ENCODE assay signal across 7 mouse cellular contexts in genomic region chr8:106211421-106211820, GRCm38 (mm10). TPM values are rescaled to one million over a fixed set of nuclear protein-coding genes. Genes with fewer than 3 reads are reported as not detected.
DNase-seq lines count a peak whose midpoint lies in the region; ATAC-seq and TF ChIP-seq lines count a peak whose summit lies in the region.

No protein-coding gene starts in this region.

- TF ChIP-seq EP300 in stomach, postnatal 0 days (optimal IDR thresholded peaks at IDR 0.05) = no peak

- TF ChIP-seq POLR2A in testis, adult 2 months (IDR thresholded peaks at IDR 0.05; ENCODE audit: control insufficient read depth, low read depth, low read length) = no peak

- no peaks in the 10 kb centered on the region for H3K4me1 ChIP-seq in testis, adult 2 months (ENCODE audit: control insufficient read depth, insufficient read depth, low read length)
- peaks cover 8% of the 10 kb centered on the region; the same call in 1 of the 2 replicates for H3K4me1 ChIP-seq in forebrain, embryonic 11.5 days (replicated peaks; ENCODE audit: control insufficient read depth, insufficient read depth, low read length)
- peaks cover 34% of the 10 kb centered on the region for H3K4me1 ChIP-seq in liver, embryonic 13.5 days (replicated peaks)
- H3K4me1 ChIP-seq in stomach, postnatal 0 days (replicated peaks; ENCODE audit: control insufficient read depth, insufficient read depth) = peaks cover 3% of the 10 kb centered on the region; the same call in 1 of the 2 replicates

- H3K4me2 ChIP-seq in forebrain, embryonic 11.5 days (ENCODE audit: low read depth, low read length, severe bottlenecking) = peak overlapping the region; percentile 84
- H3K4me2 ChIP-seq in liver, embryonic 13.5 days = peak overlapping the region; percentile 89
- peak overlapping the region; percentile 75 for H3K4me2 ChIP-seq in stomach, postnatal 0 days (replicated peaks; ENCODE audit: low read depth)

- no peaks in the 10 kb centered on the region for H3K27me3 ChIP-seq in testis, adult 2 months (ENCODE audit: control insufficient read depth, insufficient read depth, low read length)
- no peaks in the 10 kb centered on the region for H3K27me3 ChIP-seq in forebrain, embryonic 11.5 days (ENCODE audit: control insufficient read depth, insufficient read depth, low read length)
- H3K27me3 ChIP-seq in liver, embryonic 13.5 days = no peaks in the 10 kb centered on the region
- H3K27me3 ChIP-seq in stomach, postnatal 0 days (ENCODE audit: control insufficient read depth, insufficient read depth, low read length) = no peaks in the 10 kb centered on the region

- H3K9ac ChIP-seq in forebrain, embryonic 11.5 days (ENCODE audit: low read length) = peak overlapping the region; percentile 89
- peak overlapping the region; percentile 93 for H3K9ac ChIP-seq in liver, embryonic 13.5 days
- peak overlapping the region; percentile 91 for H3K9ac ChIP-seq in stomach, postnatal 0 days (ENCODE audit: low read length)

- ATAC-seq in forebrain, embryonic 11.5 days (replicated peaks; ENCODE audit: low FRiP score) = no peak
- ATAC-seq in liver, embryonic 13.5 days (ENCODE audit: low read depth) = no peak
- no peak for ATAC-seq in stomach, postnatal 0 days (ENCODE audit: low FRiP score, low TSS enrichment)

- H3K27ac ChIP-seq in testis, adult 2 months (ENCODE audit: control insufficient read depth, insufficient read depth, low read depth, low read length) = peak overlapping the region; percentile 85
- peak overlapping the region; percentile 88; the same call in 1 of the 2 replicates for H3K27ac ChIP-seq in forebrain, embryonic 11.5 days (ENCODE audit: low read depth, low read length)
- peak overlapping the region; percentile 92 for H3K27ac ChIP-seq in liver, embryonic 13.5 days
- peak overlapping the region; percentile 94 for H3K27ac ChIP-seq in stomach, postnatal 0 days (replicated peaks)

- DNase-seq in testis, postnatal 14 days (ENCODE audit: low spot score) = no peak
- no peak for DNase-seq in forebrain, embryonic 11.5 days (ENCODE audit: low spot score)
- DNase-seq in liver, embryonic 13.5 days = no peak
- DNase-seq in stomach, postnatal 0 days (ENCODE audit: low spot score) = no peak
- DNase-seq in ovary, postnatal 10 days (ENCODE audit: low spot score) = no peak
- no peak for DNase-seq in adrenal gland, postnatal 14 days

- H3K4me3 ChIP-seq in testis, adult 2 months (ENCODE audit: control insufficient read depth, low read depth, low read length) = peak overlapping the region; percentile 89
- peak overlapping the region; percentile 85 for H3K4me3 ChIP-seq in forebrain, embryonic 11.5 days (ENCODE audit: low read depth, low read length)
- H3K4me3 ChIP-seq in liver, embryonic 13.5 days (replicated peaks) = peak overlapping the region; percentile 91
- peak overlapping the region; percentile 60 for H3K4me3 ChIP-seq in stomach, postnatal 0 days (ENCODE audit: low read depth, low read length)

- no peaks in the 10 kb centered on the region for H3K36me3 ChIP-seq in testis, adult 2 months (ENCODE audit: control insufficient read depth, insufficient read depth, low read length)
- H3K36me3 ChIP-seq in forebrain, embryonic 11.5 days (ENCODE audit: control insufficient read depth, insufficient read depth, low read length) = no peaks in the 10 kb centered on the region; the same call in 1 of the 2 replicates
- H3K36me3 ChIP-seq in liver, embryonic 13.5 days = peaks cover 49% of the 10 kb centered on the region
- H3K36me3 ChIP-seq in stomach, postnatal 0 days (ENCODE audit: control insufficient read depth, insufficient read depth, low read length) = peaks cover 3% of the 10 kb centered on the region

- no peak for TF ChIP-seq CTCF in testis, adult 2 months (IDR thresholded peaks at IDR 0.05; ENCODE audit: control insufficient read depth, insufficient read depth, insufficient replicate concordance, low read depth, low read length)
- no peak for TF ChIP-seq CTCF in stomach, postnatal 0 days (IDR thresholded peaks at IDR 0.05; ENCODE audit: low read depth)

- H3K9me3 ChIP-seq in forebrain, embryonic 11.5 days (ENCODE audit: control insufficient read depth, low read length) = no peaks in the 10 kb centered on the region
- no peaks in the 10 kb centered on the region for H3K9me3 ChIP-seq in liver, embryonic 13.5 days (replicated peaks)
- H3K9me3 ChIP-seq in stomach, postnatal 0 days (ENCODE audit: control insufficient read depth, low read length) = no peaks in the 10 kb centered on the region

- WGBS in forebrain, embryonic 11.5 days = 5% methylated on average over 13 of the region's 13 CpGs
- WGBS in liver, embryonic 13.5 days (ENCODE audit: insufficient replicate concordance) = 1% methylated on average over 13 of the region's 13 CpGs
- WGBS in stomach, postnatal 0 days = 2% methylated on average over 13 of the region's 13 CpGs

RNA-seq across cellular contexts. Expression of gene Prmt7, which starts 0.7 kb away (rescaled TPM):
- 78.8 and 86.9 TPM in 2 replicates for polyA plus RNA-seq in testis, adult 2 months (2012; rRNA removed)
- polyA plus RNA-seq in forebrain, embryonic 11.5 days (2014; fragmentation: Nextera tagmentation; extraction: Ambion mirVana) = 68.8 and 73.1 TPM in 2 replicates
- polyA plus RNA-seq in liver, embryonic 13.5 days (2015; fragmentation: Nextera tagmentation; extraction: Ambion mirVana) = 31.3 and 33.0 TPM in 2 replicates
- polyA plus RNA-seq in stomach, postnatal 0 days (2015; fragmentation: Nextera tagmentation; extraction: Ambion mirVana) = 21.9 and 22.1 TPM in 2 replicates
- 22.7 and 26.8 TPM in 2 replicates for total RNA-seq in adrenal gland, postnatal 14 days (2021)

RNA-seq across cellular contexts. Expression of gene Slc7a6os, which starts 0.7 kb away (rescaled TPM):
- polyA plus RNA-seq in testis, adult 2 months (2012; rRNA removed) = 10.6 and 11.7 TPM in 2 replicates
- 44.1 and 46.8 TPM in 2 replicates for polyA plus RNA-seq in forebrain, embryonic 11.5 days (2014; fragmentation: Nextera tagmentation; extraction: Ambion mirVana)
- polyA plus RNA-seq in liver, embryonic 13.5 days (2015; fragmentation: Nextera tagmentation; extraction: Ambion mirVana) = 15.5 and 16.5 TPM in 2 replicates
- 18.6 and 18.8 TPM in 2 replicates for polyA plus RNA-seq in stomach, postnatal 0 days (2015; fragmentation: Nextera tagmentation; extraction: Ambion mirVana)
- total RNA-seq in adrenal gland, postnatal 14 days (2021) = 23.3 and 28.1 TPM in 2 replicates

RNA-seq across cellular contexts. Expression of gene Slc7a6, which starts 42.8 kb away (rescaled TPM):
- 54.1 and 69.5 TPM in 2 replicates for polyA plus RNA-seq in testis, adult 2 months (2012; rRNA removed)
- polyA plus RNA-seq in forebrain, embryonic 11.5 days (2014; fragmentation: Nextera tagmentation; extraction: Ambion mirVana) = 103 and 106 TPM in 2 replicates
- polyA plus RNA-seq in liver, embryonic 13.5 days (2015; fragmentation: Nextera tagmentation; extraction: Ambion mirVana) = 10.5 and 14.0 TPM in 2 replicates
- 24.3 and 25.8 TPM in 2 replicates for polyA plus RNA-seq in stomach, postnatal 0 days (2015; fragmentation: Nextera tagmentation; extraction: Ambion mirVana)
- 30.3 and 38.3 TPM in 2 replicates for total RNA-seq in adrenal gland, postnatal 14 days (2021)
